Mouse (Mus musculus): ENCODE measurements around the gene Add3.
A peak's percentile ranks its signal among the peaks of the same experiment; 100 is the strongest.

GRCm38 (mm10) chr19:53140044-53140803 lies at the start of gene Add3:
- TF ChIP-seq CTCF (IDR thresholded peaks at IDR 0.05; ENCODE audit: borderline replicate concordance, insufficient read depth, low read length) (no peak), POLR2A (IDR thresholded peaks at IDR 0.05; ENCODE audit: low read depth, low read length) (peak; percentile 48)

Data from embryonic fibroblast, embryonic 13.5 days (primary cell).